Mouse (Mus musculus) myocyte (in vitro differentiated cells): ENCODE results near the gene Ogfod1.

Experiments used
- CEBPB ChIP-seq: IDR thresholded peaks from 2 replicates; pipeline ENCODE4 v1.6.1; 2011; ENCODE audit warnings: mild to moderate bottlenecking, moderate library complexity; ENCODE audit not compliant: poor library complexity, insufficient read depth, severe bottlenecking
- POLR2A ChIP-seq: IDR thresholded peaks from one replicate; pipeline ENCODE4 v1.6.1; 2011; ENCODE audit warnings: low read depth, mild to moderate bottlenecking, control low read depth, moderate library complexity; ENCODE audit not compliant: insufficient read length

GRCm38 (mm10) chr8:94068793-94069192 lies 31.8 kb downstream of the Ogfod1 start:
- TF ChIP-seq CEBPB = no peak
- TF ChIP-seq POLR2A = no peak
